Mouse (Mus musculus): ENCODE results near the gene Efcab14. TPM values are rescaled to one million over a fixed set of nuclear protein-coding genes. Genes with fewer than 3 reads are reported as not detected.
A peak's percentile ranks its signal among the peaks of the same experiment; 100 is the strongest.

Gene Efcab14
- polyA plus RNA-seq, 1 experiment: 32.5 TPM

DNA sequence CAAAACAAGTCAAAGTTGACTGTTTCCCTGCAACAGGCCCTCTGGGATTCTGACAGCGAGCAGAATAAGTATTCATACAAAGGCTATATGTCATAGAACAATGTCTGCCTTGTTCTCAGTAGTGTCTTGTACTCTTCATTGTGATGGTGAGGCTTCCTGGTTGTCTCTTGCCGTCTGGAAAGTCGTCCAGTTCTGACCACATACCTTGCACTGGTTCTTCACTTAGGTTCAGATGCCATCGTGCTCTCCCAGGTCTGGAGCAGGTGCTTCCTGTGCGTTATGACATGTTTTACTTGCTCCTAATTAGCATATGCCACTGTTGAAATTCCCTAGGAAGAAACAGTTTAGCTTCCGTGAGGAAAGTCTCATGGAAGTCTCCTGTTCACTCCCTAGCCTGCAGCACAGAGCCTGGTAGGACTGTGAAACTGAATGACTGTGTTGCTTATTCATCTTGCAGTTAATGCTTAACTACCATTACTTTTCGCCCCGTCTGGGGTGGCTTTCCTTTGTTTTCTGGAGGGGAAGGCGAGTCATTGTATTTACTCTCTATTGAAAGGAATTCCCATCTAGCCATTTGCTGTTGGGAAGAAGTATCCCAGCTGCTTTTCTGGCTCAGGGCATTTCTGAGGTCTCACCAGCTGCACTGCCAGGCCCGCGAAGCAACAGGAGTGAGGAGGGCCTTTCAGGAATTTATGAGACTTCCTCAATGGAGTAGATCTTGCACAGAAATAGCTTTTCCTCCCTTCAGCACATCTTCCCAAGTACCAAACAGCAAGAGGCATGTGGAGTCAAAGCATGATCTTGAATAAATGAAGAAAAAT lies 30.3 kb downstream of the Efcab14 start:
- TF ChIP-seq POLR2A (IDR thresholded peaks at IDR 0.05; ENCODE audit: borderline replicate concordance, extremely low read depth, low read depth, low read length): no peak
- TF ChIP-seq CTCF (IDR thresholded peaks at IDR 0.05; ENCODE audit: insufficient read depth, low read length): no peak
- 58% methylated on average over 11 of the region's 11 CpGs for WGBS
- Histone ChIP-seq H3K4me1 (ENCODE audit: control insufficient read depth, insufficient read depth, low read length) (no peaks in the 10 kb centered on the region), H3K4me3 (replicated peaks; ENCODE audit: extremely low read depth, low read depth, low read length) (no peak overlapping the region)
- no peak for DNase-seq

DNA sequence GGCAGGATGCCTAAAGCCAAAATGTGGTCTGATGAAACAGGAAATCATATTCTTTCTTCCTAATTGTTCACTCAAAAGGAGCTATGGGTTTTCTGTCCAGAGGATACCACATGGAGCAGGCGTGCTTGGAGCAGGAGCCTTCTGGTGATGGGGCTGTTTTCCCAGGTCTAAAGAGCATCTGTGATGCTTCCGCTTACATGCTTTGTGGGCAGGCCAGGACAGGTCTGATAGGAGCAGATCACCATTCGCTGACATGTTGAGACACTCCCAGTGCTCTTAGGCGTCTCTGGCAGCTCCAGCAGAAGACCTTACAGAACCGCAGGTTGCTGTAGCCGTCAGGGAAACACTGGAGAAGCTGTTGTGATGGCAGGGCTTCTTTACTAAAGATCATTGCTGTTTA lies 37.5 kb downstream of the Efcab14 start:
- no peak for TF ChIP-seq POLR2A (IDR thresholded peaks at IDR 0.05; ENCODE audit: borderline replicate concordance, extremely low read depth, low read depth, low read length)
- Histone ChIP-seq H3K4me1 (ENCODE audit: control insufficient read depth, insufficient read depth, low read length) (no peaks in the 10 kb centered on the region), H3K4me3 (replicated peaks; ENCODE audit: extremely low read depth, low read depth, low read length) (no peak overlapping the region)
- no peak for DNase-seq
- 78% methylated on average over 6 of the region's 6 CpGs for WGBS

DNA sequence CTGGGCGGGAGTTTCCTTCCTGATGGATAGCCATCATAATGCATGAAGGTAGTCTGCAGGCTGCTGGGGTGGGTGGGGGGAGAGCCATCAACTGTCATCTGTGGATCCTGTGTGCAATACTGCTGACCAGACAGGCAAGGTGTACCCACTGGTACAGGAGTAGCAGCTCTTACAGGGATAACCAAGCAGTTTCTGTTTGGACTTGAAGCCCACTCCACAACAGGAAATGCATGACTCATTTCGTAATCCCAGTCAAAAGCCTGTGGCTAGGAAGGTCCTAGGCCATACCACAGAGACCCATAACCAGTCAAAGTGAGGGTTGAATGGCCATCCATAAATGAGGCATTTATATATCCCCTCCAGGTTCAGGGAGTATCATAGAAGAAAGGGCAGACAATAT lies 40.1 kb downstream of the Efcab14 start:
- 82% methylated on average over 2 of the region's 2 CpGs for WGBS
- Histone ChIP-seq H3K4me3 (replicated peaks; ENCODE audit: extremely low read depth, low read depth, low read length) (no peak overlapping the region), H3K4me1 (ENCODE audit: control insufficient read depth, insufficient read depth, low read length) (no peaks in the 10 kb centered on the region)
- no peak for DNase-seq
- TF ChIP-seq POLR2A (IDR thresholded peaks at IDR 0.05; ENCODE audit: borderline replicate concordance, extremely low read depth, low read depth, low read length) (no peak), CTCF (IDR thresholded peaks at IDR 0.05; ENCODE audit: insufficient read depth, low read length) (no peak)

DNA sequence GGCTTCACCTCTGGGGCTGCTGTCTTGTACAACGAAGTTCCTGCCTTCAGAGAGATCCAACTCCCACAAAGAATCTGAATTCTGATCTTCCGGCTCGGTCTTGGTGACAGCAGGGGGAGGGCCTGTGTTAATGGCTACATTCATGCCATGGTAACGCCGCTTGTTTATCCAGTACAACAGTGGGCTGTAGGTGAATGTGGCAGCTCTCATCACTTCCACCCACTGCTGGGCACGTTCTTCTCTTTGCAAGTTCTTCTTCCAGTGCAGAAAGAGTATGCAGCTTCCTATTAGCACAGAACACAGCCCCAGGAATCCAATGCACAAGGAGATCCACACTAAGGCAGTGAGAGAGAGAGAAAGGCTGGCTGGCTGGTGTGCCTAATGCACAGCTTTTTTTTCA lies 42.7 kb downstream of the Efcab14 start:
- no peak for DNase-seq
- Histone ChIP-seq H3K4me1 (ENCODE audit: control insufficient read depth, insufficient read depth, low read length) (no peaks in the 10 kb centered on the region), H3K4me3 (replicated peaks; ENCODE audit: extremely low read depth, low read depth, low read length) (no peak overlapping the region)
- WGBS: 38% methylated on average over 6 of the region's 6 CpGs
- TF ChIP-seq CTCF (IDR thresholded peaks at IDR 0.05; ENCODE audit: insufficient read depth, low read length): no peak
- no peak for TF ChIP-seq POLR2A (IDR thresholded peaks at IDR 0.05; ENCODE audit: borderline replicate concordance, extremely low read depth, low read depth, low read length)

DNA sequence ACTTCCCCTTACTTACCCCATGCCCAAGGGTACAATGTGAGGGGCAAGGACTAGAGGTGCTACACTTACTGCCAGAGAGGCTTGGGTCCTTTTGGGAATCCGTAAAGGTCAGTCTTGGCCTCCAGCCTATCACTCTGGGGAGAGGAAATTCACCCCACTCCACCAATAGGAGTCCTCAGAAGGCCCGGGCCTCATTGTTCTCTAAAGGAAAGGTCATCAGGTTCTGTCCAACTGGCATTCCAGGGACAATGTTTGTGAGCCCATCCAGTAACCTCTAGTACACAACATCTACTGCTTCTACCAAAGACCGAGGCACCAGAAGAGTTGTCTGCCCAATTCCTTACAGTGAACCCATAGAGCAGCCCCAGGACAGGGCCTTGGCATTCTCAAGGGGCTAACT lies 43.4 kb downstream of the Efcab14 start, which contains the start of gene Tex38:
Gene Tex38, minus strand, starts transcription at position 101 of the 400 bp plus-strand sequence.
- no peak for DNase-seq
- TF ChIP-seq CTCF (IDR thresholded peaks at IDR 0.05; ENCODE audit: insufficient read depth, low read length) (no peak), POLR2A (IDR thresholded peaks at IDR 0.05; ENCODE audit: borderline replicate concordance, extremely low read depth, low read depth, low read length) (no peak)
- 78% methylated on average over 3 of the region's 3 CpGs for WGBS
- H3K4me1 ChIP-seq (ENCODE audit: control insufficient read depth, insufficient read depth, low read length): peaks cover 6% of the 10 kb centered on the region
- H3K4me3 ChIP-seq (replicated peaks; ENCODE audit: extremely low read depth, low read depth, low read length): no peak within 1 kb of the TSS

DNA sequence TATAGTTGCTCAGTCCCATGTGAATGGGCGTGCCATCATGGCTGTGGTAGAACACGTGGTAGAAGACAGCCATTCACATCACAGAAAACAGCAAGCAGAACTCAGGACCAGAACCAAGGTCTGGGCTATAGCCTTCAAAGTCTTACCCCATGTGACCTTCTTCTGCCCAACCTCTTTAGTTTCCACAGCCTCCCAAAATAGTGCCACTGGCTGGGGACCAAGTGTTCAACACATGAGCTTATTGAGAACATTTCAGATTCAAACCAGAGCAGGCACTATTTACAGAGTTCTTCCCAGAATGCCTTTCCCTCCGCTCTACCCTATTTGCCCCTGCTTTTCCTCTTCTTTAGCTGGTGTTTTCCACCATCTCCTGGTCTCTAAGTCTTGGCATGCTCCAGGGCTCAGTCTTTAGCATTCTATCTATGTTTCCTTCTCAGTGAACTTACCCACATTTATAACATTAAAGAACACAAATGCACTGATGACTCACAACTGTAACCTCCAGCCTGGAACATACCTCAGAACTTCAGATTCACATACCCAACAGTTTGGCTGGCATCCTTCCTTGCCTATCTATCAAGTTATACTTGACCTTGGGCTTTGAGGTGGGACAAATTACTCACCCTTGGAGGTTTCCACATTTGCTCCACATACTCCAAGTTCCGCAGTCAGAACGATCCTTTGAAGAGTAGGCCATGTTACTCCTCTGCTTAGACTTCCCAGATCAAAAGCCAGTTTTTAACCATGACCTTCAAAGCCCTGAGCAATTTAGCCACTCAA lies 44.7 kb downstream of the Efcab14 start:
- WGBS: 83% methylated on average over 5 of the region's 5 CpGs
- DNase-seq: no peak
- no peak for TF ChIP-seq POLR2A (IDR thresholded peaks at IDR 0.05; ENCODE audit: borderline replicate concordance, extremely low read depth, low read depth, low read length)
- no peak for TF ChIP-seq CTCF (IDR thresholded peaks at IDR 0.05; ENCODE audit: insufficient read depth, low read length)

DNA sequence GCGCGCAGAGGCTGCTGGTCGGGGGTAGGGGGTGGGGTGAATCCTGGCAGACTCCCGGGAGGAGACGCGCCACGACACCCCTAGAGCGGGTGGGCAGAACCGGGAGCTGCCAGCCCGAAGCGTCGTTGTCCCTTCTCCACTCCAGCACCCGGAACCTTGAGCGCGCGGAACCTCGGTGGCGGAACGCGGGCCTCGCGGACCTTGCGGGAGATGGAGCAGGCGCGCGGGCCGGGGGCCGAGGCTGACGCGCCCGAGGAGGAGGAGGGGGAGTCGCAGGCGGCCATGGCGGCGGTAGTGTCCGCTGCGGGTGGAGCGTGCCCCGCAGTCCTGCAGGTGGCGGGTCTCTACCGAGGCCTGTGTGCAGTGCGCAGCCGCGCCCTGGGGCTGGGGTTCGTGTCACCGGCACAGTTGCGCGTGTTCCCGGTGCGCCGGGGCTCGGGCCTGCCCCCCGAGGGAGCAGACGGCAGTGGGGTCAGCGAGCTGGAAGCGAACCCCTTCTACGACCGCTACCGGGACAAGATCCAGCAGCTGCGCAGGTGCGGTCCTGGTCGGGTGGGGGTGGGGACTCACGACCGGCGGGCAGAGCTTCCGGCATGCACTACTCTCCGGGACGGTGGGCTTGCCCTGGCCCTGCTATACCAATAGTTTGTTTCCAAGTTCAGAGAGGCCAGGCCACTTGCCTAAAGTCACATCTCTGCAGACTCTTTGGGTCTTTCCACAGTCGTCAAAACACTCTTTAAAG lies 47.4 kb downstream of the Efcab14 start, which contains the start of gene Atpaf1:
Gene Atpaf1, plus strand, starts transcription at position 44 of the 742 bp plus-strand sequence.
- 1% methylated on average over 69 of the region's 69 CpGs for WGBS
- Histone ChIP-seq H3K4me3 (replicated peaks; ENCODE audit: extremely low read depth, low read depth, low read length) (peak within 1 kb of the TSS; percentile 92), H3K4me1 (ENCODE audit: control insufficient read depth, insufficient read depth, low read length) (peaks cover 8% of the 10 kb centered on the region)
- DNase-seq: peak; percentile 75
- peak; percentile 47; the same call in 1 of the 2 replicates for TF ChIP-seq POLR2A (IDR thresholded peaks at IDR 0.05; ENCODE audit: borderline replicate concordance, extremely low read depth, low read depth, low read length)
- no peak for TF ChIP-seq CTCF (IDR thresholded peaks at IDR 0.05; ENCODE audit: insufficient read depth, low read length)

More for the DNA sequence above, 44.7 kb downstream of the Efcab14 start:
- Histone ChIP-seq H3K4me1 (ENCODE audit: control insufficient read depth, insufficient read depth, low read length) (peaks cover 8% of the 10 kb centered on the region), H3K4me3 (replicated peaks; ENCODE audit: extremely low read depth, low read depth, low read length) (no peak overlapping the region)

DNA sequence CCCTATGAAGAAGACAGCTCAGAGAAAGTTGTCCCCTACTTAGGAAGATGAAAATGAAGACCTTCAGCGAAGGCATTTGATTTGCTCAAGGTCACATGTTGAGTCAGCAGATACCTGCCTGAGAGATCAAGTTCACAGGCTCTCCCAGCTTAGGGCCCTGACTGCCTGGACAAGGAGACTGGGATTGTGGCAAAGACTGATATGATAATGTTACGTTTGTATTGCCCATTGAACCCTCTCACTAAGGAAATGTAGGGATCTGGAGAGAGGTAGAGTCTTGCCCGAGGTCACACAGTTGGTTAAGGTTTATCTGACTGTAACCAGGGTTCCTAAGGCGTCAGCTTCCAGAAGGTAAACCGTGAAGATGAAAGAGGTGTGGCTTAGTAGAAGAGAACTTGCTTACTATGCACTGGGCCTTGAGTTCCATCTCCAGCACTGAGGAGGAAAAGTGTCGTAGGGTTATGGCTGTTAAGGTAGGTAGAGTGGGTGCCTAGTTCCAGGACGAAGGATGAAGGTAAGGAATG lies 48.0 kb downstream of the Efcab14 start:
- no peak for TF ChIP-seq POLR2A (IDR thresholded peaks at IDR 0.05; ENCODE audit: borderline replicate concordance, extremely low read depth, low read depth, low read length)
- no peak for TF ChIP-seq CTCF (IDR thresholded peaks at IDR 0.05; ENCODE audit: insufficient read depth, low read length)
- WGBS: 39% methylated on average over 7 of the region's 7 CpGs
- Histone ChIP-seq H3K4me3 (replicated peaks; ENCODE audit: extremely low read depth, low read depth, low read length) (peak overlapping the region; percentile 92), H3K4me1 (ENCODE audit: control insufficient read depth, insufficient read depth, low read length) (peaks cover 8% of the 10 kb centered on the region)
- DNase-seq: no peak

DNA sequence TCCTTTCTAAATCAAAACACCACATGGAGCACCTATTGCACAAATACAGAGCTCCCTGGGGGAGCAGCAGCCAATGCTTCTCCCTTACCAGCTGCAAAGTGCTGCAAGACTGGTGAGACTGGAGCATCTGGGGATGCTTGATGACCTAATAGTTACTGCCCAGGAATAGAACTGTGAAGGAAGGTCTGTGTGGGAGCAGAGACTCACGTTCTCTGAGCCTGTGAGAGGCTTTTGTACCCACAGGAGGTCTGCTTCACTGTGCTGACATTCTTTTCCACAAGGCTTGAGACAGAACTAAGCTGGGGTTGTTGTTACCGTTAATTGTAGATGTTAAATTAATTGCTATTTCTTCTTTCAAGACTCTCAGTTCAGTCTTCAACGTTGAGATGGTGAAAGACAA lies 53.3 kb downstream of the Efcab14 start:
- TF ChIP-seq CTCF (IDR thresholded peaks at IDR 0.05; ENCODE audit: insufficient read depth, low read length) (no peak), POLR2A (IDR thresholded peaks at IDR 0.05; ENCODE audit: borderline replicate concordance, extremely low read depth, low read depth, low read length) (no peak)
- WGBS: 82% methylated on average over 3 of the region's 3 CpGs
- no peak for DNase-seq
- no peak overlapping the region for H3K4me3 ChIP-seq (replicated peaks; ENCODE audit: extremely low read depth, low read depth, low read length)
- H3K4me1 ChIP-seq (ENCODE audit: control insufficient read depth, insufficient read depth, low read length): peaks cover 2% of the 10 kb centered on the region
